Mouse (Mus musculus): ENCODE measurements at regions not wholly inside any gene's neighbourhood (a gene's known extent, or its start where the extent isn't known, plus 50 kb on each side); places are given as distances from the start of the nearest gene placed in this dataset.

GRCm38 (mm10) chr5:113431334-113431733, 58.8 kb upstream of the Wscd2 start:
- Histone ChIP-seq H3K27ac (replicated peaks; ENCODE audit: low read depth, low read length) (no peak overlapping the region), H3K9me3 (ENCODE audit: control insufficient read depth, low read length) (no peaks in the 10 kb centered on the region), H3K36me3 (ENCODE audit: control insufficient read depth, insufficient read depth, low read length) (no peaks in the 10 kb centered on the region), H3K4me3 (ENCODE audit: low read depth, low read length) (no peak overlapping the region), H3K9ac (ENCODE audit: low read length) (no peak overlapping the region), H3K4me2 (ENCODE audit: low read depth, severe bottlenecking) (no peak overlapping the region), H3K27me3 (ENCODE audit: control insufficient read depth, insufficient read depth, low read length) (no peaks in the 10 kb centered on the region), H3K4me1 (ENCODE audit: control insufficient read depth, insufficient read depth, low read length) (no peaks in the 10 kb centered on the region)
- ATAC-seq (ENCODE audit: insufficient number of reproducible peaks, low FRiP score, low TSS enrichment, low read depth) = no peak
- 70% methylated on average over 5 of the region's 5 CpGs for WGBS
- no peak for DNase-seq (ENCODE audit: low spot score)

GRCm38 (mm10) chr5:113436987-113437386, 53.1 kb upstream of the Wscd2 start:
- no peaks in the 10 kb centered on the region for H3K36me3 ChIP-seq (ENCODE audit: control insufficient read depth, insufficient read depth, low read length)
- no peak overlapping the region for H3K4me3 ChIP-seq (ENCODE audit: low read depth, low read length)
- ATAC-seq (ENCODE audit: insufficient number of reproducible peaks, low FRiP score, low TSS enrichment, low read depth) (no peak), DNase-seq (ENCODE audit: low spot score) (no peak)
- H3K9ac ChIP-seq (ENCODE audit: low read length) = no peak overlapping the region
- H3K4me2 ChIP-seq (ENCODE audit: low read depth, severe bottlenecking) = no peak overlapping the region
- no peak overlapping the region for H3K27ac ChIP-seq (replicated peaks; ENCODE audit: low read depth, low read length)
- H3K9me3 ChIP-seq (ENCODE audit: control insufficient read depth, low read length) = no peaks in the 10 kb centered on the region
- H3K4me1 ChIP-seq (ENCODE audit: control insufficient read depth, insufficient read depth, low read length) = no peaks in the 10 kb centered on the region
- WGBS = 58% methylated on average over 3 of the region's 3 CpGs
- H3K27me3 ChIP-seq (ENCODE audit: control insufficient read depth, insufficient read depth, low read length) = no peaks in the 10 kb centered on the region

Data from limb, embryonic 11.5 days (tissue).